Mouse (Mus musculus): ENCODE measurements around the gene Cd101. TPM values are rescaled to one million over a fixed set of nuclear protein-coding genes. Genes with fewer than 3 reads are reported as not detected.

Cd101 gene
- polyA plus RNA-seq, 1 experiment from 2014 or later, result 0.12 TPM

DNA sequence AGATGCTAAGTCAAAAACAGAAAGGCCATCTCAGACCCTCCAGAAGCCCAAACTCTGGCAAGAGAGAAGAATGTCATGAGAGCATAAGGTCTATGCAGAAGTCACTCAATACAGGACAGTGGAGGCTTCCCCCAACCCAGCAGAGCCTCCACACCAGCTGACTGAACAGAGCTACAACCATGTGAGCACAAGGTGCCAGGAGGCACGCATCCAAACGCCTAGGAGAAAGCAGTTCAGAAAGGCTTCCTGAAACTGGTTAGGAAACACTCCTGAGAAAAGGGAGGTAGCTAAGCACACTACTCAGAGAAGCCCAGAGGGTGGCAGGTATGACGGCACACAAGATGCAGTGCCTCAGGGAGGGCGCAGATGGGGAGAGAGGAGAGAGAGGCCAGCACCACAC is 77.8 kb downstream of the Cd101 start:
- ATAC-seq (replicated peaks; ENCODE audit: low FRiP score, low TSS enrichment, low read depth), result no peak
- 92% methylated on average over 4 of the region's 4 CpGs for WGBS
- Histone ChIP-seq H3K27ac (ENCODE audit: low read depth) (no peak overlapping the region), H3K4me2 (ENCODE audit: low read length) (no peak overlapping the region), H3K4me1 (replicated peaks; ENCODE audit: control insufficient read depth, insufficient read depth, low read length) (no peaks in the 10 kb centered on the region), H3K27me3 (replicated peaks; ENCODE audit: control insufficient read depth, insufficient read depth, low read length) (no peaks in the 10 kb centered on the region), H3K9ac (ENCODE audit: low read length) (no peak overlapping the region), H3K9me3 (ENCODE audit: control insufficient read depth, low read length) (no peaks in the 10 kb centered on the region), H3K4me3 (ENCODE audit: low read depth, low read length) (no peak overlapping the region), H3K36me3 (ENCODE audit: control insufficient read depth, insufficient read depth, low read length) (peaks cover 88% of the 10 kb centered on the region)
- DNase-seq (ENCODE audit: low spot score), result no peak

DNA sequence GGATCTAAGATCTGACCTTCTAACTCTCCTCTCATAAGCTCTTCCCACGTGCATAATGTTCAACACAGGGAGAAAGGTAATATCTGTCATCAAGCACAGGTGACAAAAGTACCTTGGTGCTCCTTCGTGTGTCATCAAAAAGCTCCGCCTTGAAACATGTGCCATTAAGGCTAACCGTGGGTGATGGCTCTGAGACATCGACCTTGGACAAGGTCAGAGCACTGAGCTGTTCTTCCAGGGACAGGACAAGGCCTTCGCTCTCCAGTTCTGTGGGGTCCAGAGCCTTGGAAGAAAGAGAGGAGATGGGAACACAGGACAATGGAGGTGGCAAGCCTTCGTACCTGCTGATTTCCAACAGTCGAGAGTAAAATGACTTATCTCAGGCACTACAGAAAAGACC is 82.1 kb downstream of the Cd101 start:
- WGBS, result 91% methylated on average over 8 of the region's 8 CpGs
- no peak overlapping the region for H3K4me3 ChIP-seq (ENCODE audit: low read depth, low read length)
- peaks cover 88% of the 10 kb centered on the region for H3K36me3 ChIP-seq (ENCODE audit: control insufficient read depth, insufficient read depth, low read length)
- no peaks in the 10 kb centered on the region for H3K27me3 ChIP-seq (replicated peaks; ENCODE audit: control insufficient read depth, insufficient read depth, low read length)
- H3K4me1 ChIP-seq (replicated peaks; ENCODE audit: control insufficient read depth, insufficient read depth, low read length), result no peaks in the 10 kb centered on the region
- H3K4me2 ChIP-seq (ENCODE audit: low read length), result no peak overlapping the region
- no peak overlapping the region for H3K9ac ChIP-seq (ENCODE audit: low read length)
- no peaks in the 10 kb centered on the region for H3K9me3 ChIP-seq (ENCODE audit: control insufficient read depth, low read length)
- DNase-seq (ENCODE audit: low spot score) (no peak), ATAC-seq (replicated peaks; ENCODE audit: low FRiP score, low TSS enrichment, low read depth) (no peak)
- no peak overlapping the region for H3K27ac ChIP-seq (ENCODE audit: low read depth)

Other genes starting within 250 kb of the Cd101 start
- 0.31 and 0.32 TPM in 2 replicates for gene Vtcn1, start 204.1 kb downstream of the Cd101 start, polyA plus RNA-seq (2014; fragmentation: Nextera tagmentation; extraction: Ambion mirVana)
- 4.5 and 5.9 TPM in 2 replicates for gene Trim45, start 107.4 kb downstream of the Cd101 start, polyA plus RNA-seq (2014; fragmentation: Nextera tagmentation; extraction: Ambion mirVana)
- gene Ttf2, start 59.9 kb downstream of the Cd101 start, polyA plus RNA-seq (2014; fragmentation: Nextera tagmentation; extraction: Ambion mirVana), result 16.2 and 21.5 TPM in 2 replicates
- gene Ptgfrn, start 80.7 kb upstream of the Cd101 start, polyA plus RNA-seq (2014; fragmentation: Nextera tagmentation; extraction: Ambion mirVana), result 8.4 and 8.8 TPM in 2 replicates

Measured in intestine, embryonic 14.5 days (tissue).